Mouse (Mus musculus) spleen, adult 2 months (tissue): ENCODE results near the gene Prkn.

ENCODE experiments used
- CTCF ChIP-seq: fragments of 200-500 bp; IDR thresholded peaks from 2 replicates; pipeline ENCODE4 v1.5.1; 2011; ENCODE audit warnings: mild to moderate bottlenecking, inconsistent platforms; ENCODE audit not compliant: insufficient read depth, insufficient read length, insufficient replicate concordance; ENCODE audit errors: extremely low read depth
- POLR2A ChIP-seq: fragments of 200-500 bp; IDR thresholded peaks from 2 replicates; pipeline ENCODE4 v1.6.1; 2011; ENCODE audit warnings: low read depth, low read length, inconsistent platforms

DNA sequence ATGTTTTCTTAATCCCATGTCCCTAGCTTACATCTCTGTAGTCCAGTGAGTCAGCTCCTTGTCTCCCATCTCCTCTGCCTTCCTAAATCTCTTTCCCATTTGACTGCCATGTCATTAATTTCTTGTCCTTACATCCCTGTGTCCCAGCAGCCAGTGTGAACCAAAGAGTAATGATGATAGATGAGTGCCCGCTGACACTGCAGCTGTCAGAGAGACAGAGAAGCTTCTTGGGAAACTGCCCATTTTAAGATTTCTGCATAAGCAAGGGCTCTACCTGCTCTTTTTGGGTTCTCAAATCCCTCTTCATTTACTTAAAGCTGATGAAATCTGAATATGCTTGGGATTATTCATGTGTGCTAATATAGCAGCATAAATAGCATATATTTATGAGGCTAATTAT, 321.3 kb downstream of the Prkn start:
- TF ChIP-seq CTCF (no peak), POLR2A (no peak)
